ENCODE assay signal across 8 mouse cellular contexts in the genomic region with DNA sequence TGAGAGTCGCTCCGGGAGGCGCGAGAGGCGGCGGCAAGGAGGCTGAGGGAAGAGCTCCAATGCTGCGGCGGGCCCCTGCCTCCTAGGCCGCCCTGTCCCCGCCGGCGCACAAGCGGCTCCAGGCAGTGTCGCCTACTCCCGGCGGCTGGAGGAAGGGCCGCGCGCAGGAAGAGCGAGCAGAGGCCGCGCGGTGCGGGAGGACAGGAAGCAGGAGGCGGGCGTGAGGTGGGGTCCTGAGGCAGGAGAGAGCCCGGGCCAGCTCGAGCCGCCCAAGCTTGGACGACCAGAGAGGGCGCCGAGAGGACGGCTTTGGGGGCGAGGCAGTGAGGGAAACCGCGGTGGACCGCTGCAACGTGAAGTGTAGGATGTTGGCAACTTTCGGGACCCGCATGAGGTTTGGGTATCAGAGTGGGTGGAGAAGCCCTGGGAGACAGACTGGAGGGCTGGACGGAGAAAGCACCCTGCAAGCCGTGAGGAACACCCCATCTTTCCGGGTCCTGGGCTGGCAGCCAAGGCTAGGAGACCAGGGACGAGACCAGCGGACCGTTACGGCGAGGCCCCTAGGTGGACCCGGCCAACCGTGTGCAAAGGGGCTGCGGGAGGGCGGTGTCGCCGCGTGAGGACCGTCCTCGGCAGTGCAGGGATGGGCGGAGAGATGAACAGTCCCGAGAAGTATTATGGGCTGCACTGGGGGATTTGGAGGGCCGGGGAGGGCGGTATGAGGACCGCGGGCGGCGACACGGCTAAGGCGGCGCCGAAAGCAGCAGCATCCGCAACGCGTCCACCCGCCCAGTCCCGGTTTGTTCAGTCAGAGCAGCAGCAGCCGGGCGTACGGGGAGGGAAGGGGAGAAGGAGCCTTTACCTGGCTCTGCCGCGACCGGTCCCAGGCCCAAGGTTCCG. TPM values are rescaled to one million over a fixed set of nuclear protein-coding genes. Genes with fewer than 3 reads are reported as not detected.
DNase-seq lines count a peak whose midpoint lies in the region; ATAC-seq lines count a peak whose summit lies in the region.

No protein-coding gene starts in this region.

- WGBS in midbrain, embryonic 16.5 days: under 1% methylated on average over 76 of the region's 81 CpGs

- intact Hi-C loops in gastrocnemius, postnatal 14 days (cut with DNase I; ENCODE audit: low total_unique reads): loop anchor here (5.0 kb wide), 1 partner anchor 99 kb away; no protein-coding TSS in a partner anchor

- H3K9ac ChIP-seq in midbrain, embryonic 16.5 days (ENCODE audit: low read depth, low read length): peak overlapping the region; percentile 88

- H3K27ac ChIP-seq in midbrain, embryonic 16.5 days (ENCODE audit: low read length): peak overlapping the region; percentile 90

- peak; percentile 24 for ATAC-seq in inflammation-experienced regulatory T-cells, adult 6 months
- ATAC-seq in midbrain, embryonic 16.5 days: peak; percentile 49

- peak overlapping the region; percentile 63 for H3K4me2 ChIP-seq in midbrain, embryonic 16.5 days (ENCODE audit: low read length)

- H3K27me3 ChIP-seq in midbrain, embryonic 16.5 days (ENCODE audit: control insufficient read depth, insufficient read depth, low read depth, low read length): no peaks in the 10 kb centered on the region

- peak; percentile 66 for DNase-seq in layer of hippocampus, adult 11-12 months (ENCODE audit: low spot score)
- no peak for DNase-seq in layer of hippocampus, adult 8-10 months (ENCODE audit: low spot score in 2 of 2)
- peak; percentile 81 for DNase-seq in embryo, embryonic 10 days (ENCODE audit: low spot score)
- DNase-seq in gastrocnemius, postnatal 14 days: peak; percentile 81
- peak; percentile 79 for DNase-seq in liver
- peak; percentile 75 to 84 for DNase-seq in spleen, postnatal 4 days (ENCODE audit: low spot score in 2 of 2)

- H3K4me3 ChIP-seq in midbrain, embryonic 16.5 days (ENCODE audit: low read depth, low read length): peak overlapping the region; percentile 86

- H3K36me3 ChIP-seq in midbrain, embryonic 16.5 days (ENCODE audit: control insufficient read depth, insufficient read depth, low read length): no peaks in the 10 kb centered on the region

- H3K9me3 ChIP-seq in midbrain, embryonic 16.5 days (replicated peaks; ENCODE audit: control insufficient read depth, low read length, poor library complexity, severe bottlenecking): no peaks in the 10 kb centered on the region

- peaks cover 23% of the 10 kb centered on the region for H3K4me1 ChIP-seq in midbrain, embryonic 16.5 days (ENCODE audit: control insufficient read depth, insufficient read depth, low read length)

RNA-seq across cellular contexts. Expression of a gene that starts 0.5 kb away (rescaled TPM):
- total RNA-seq in layer of hippocampus, adult 8-10 months (2022): 10 to 100 TPM; 79.8 to 92.2 (median 84.9) TPM
- 10 to 100 TPM; 21.2 to 21.5 TPM for total RNA-seq in gastrocnemius, postnatal 14 days (2021)
- 10 to 100 TPM; 27.3 to 33.0 (median 30.0) TPM for polyA plus RNA-seq in inflammation-experienced regulatory T-cells, adult 6 months (2017; shearing (Covaris generic))
- polyA plus RNA-seq in midbrain, embryonic 16.5 days (2015; fragmentation: Nextera tagmentation; extraction: Ambion mirVana): 26.5 and 31.7 TPM in 2 replicates

RNA-seq across cellular contexts. Expression of a gene that starts 1.1 kb away (rescaled TPM):
- 1 to 10 TPM in 3 of 4 experiments, under 1 TPM in 1; 0.78 to 2.0 (median 1.4) TPM for total RNA-seq in layer of hippocampus, adult 8-10 months (2022)
- total RNA-seq in gastrocnemius, postnatal 14 days (2021): under 1 TPM; 0.49 to 0.72 TPM
- polyA plus RNA-seq in inflammation-experienced regulatory T-cells, adult 6 months (2017; shearing (Covaris generic)): 1 to 10 TPM in 1 of 3 experiments, under 1 TPM in 2; 0.59 to 1.4 (median 0.66) TPM
- 0.77 and 1.1 TPM in 2 replicates for polyA plus RNA-seq in midbrain, embryonic 16.5 days (2015; fragmentation: Nextera tagmentation; extraction: Ambion mirVana)

Comparison
In these comparisons a context has a peak if more than half of its experiments do, and no peak if none do; other contexts are left out.
1. DNase-seq: peak in layer of hippocampus, adult 11-12 months (single experiment), embryo, embryonic 10 days (single experiment), gastrocnemius, postnatal 14 days (single experiment), liver (single experiment) and spleen, postnatal 4 days (2 of 2); none in layer of hippocampus, adult 8-10 months (0 of 2).